Mouse (Mus musculus): ENCODE results near the gene Fosl2. TPM values are rescaled to one million over a fixed set of nuclear protein-coding genes. Genes with fewer than 3 reads are reported as not detected.
A peak's percentile ranks its signal among the peaks of the same experiment; 100 is the strongest.

The Fosl2 gene
- 0.55 and 0.61 TPM in 2 replicates for polyA plus RNA-seq (2015; fragmentation: Nextera tagmentation; extraction: Ambion mirVana)

GRCm38 (mm10) chr5:32135336-32136206 is at the start of gene Fosl2:
Gene Fosl2 (plus strand): TSS chr5:32135801.
- peaks cover 36% of the 10 kb centered on the region for H3K27me3 ChIP-seq

GRCm38 (mm10) chr5:32085971-32086370 is 49.6 kb upstream of the Fosl2 start:
- WGBS = 93% methylated on average over 2 of the region's 2 CpGs
- no peak overlapping the region for H3K4me3 ChIP-seq

More at GRCm38 (mm10) chr5:32135336-32136206, at the start of gene Fosl2:
- peak within 1 kb of the TSS; percentile 82 for H3K27ac ChIP-seq (replicated peaks)
- H3K36me3 ChIP-seq = no peaks in the 10 kb centered on the region
- ATAC-seq (ENCODE audit: low FRiP score, low read depth) = peak; percentile 90
- peak within 1 kb of the TSS; percentile 53 for H3K9ac ChIP-seq
- H3K4me1 ChIP-seq (replicated peaks) = peaks cover 31% of the 10 kb centered on the region
- no peaks in the 10 kb centered on the region for H3K9me3 ChIP-seq
- H3K4me3 ChIP-seq = peak within 1 kb of the TSS; percentile 56
- under 1% methylated on average over 76 of the region's 85 CpGs for WGBS
- peak within 1 kb of the TSS; percentile 81 for H3K4me2 ChIP-seq

GRCm38 (mm10) chr5:32086526-32087090 is 49.0 kb upstream of the Fosl2 start:
- no peaks in the 10 kb centered on the region for H3K36me3 ChIP-seq
- no peak overlapping the region for H3K4me3 ChIP-seq
- no peak overlapping the region for H3K4me2 ChIP-seq
- no peak overlapping the region for H3K27ac ChIP-seq (replicated peaks)
- no peaks in the 10 kb centered on the region for H3K4me1 ChIP-seq (replicated peaks)
- 85% methylated on average over 6 of the region's 6 CpGs for WGBS
- no peaks in the 10 kb centered on the region for H3K27me3 ChIP-seq
- H3K9ac ChIP-seq = no peak overlapping the region
- H3K9me3 ChIP-seq = no peaks in the 10 kb centered on the region
- ATAC-seq (ENCODE audit: low FRiP score, low read depth) = no peak

More at GRCm38 (mm10) chr5:32085971-32086370, 49.6 kb upstream of the Fosl2 start:
- H3K4me1 ChIP-seq (replicated peaks) = peaks cover 1% of the 10 kb centered on the region; the same call in 1 of the 2 replicates
- no peak overlapping the region for H3K27ac ChIP-seq (replicated peaks)
- no peaks in the 10 kb centered on the region for H3K9me3 ChIP-seq
- H3K9ac ChIP-seq = no peak overlapping the region
- no peaks in the 10 kb centered on the region for H3K36me3 ChIP-seq
- H3K27me3 ChIP-seq = no peaks in the 10 kb centered on the region
- no peak overlapping the region for H3K4me2 ChIP-seq
- no peak for ATAC-seq (ENCODE audit: low FRiP score, low read depth)

GRCm38 (mm10) chr5:32089481-32089880 is 46.1 kb upstream of the Fosl2 start:
- H3K4me2 ChIP-seq = no peak overlapping the region
- no peaks in the 10 kb centered on the region for H3K36me3 ChIP-seq
- no peak for ATAC-seq (ENCODE audit: low FRiP score, low read depth)
- H3K9ac ChIP-seq = no peak overlapping the region
- H3K27me3 ChIP-seq = no peaks in the 10 kb centered on the region
- H3K27ac ChIP-seq (replicated peaks) = no peak overlapping the region
- no peak overlapping the region for H3K4me3 ChIP-seq
- no peaks in the 10 kb centered on the region for H3K4me1 ChIP-seq (replicated peaks)
- 68% methylated on average over 5 of the region's 5 CpGs for WGBS
- no peaks in the 10 kb centered on the region for H3K9me3 ChIP-seq

- Histone ChIP-seq H3K4me1 (replicated peaks) (no peaks in the 10 kb centered on the region), H3K4me3 (no peak overlapping the region), H3K27me3 (no peaks in the 10 kb centered on the region), H3K4me2 (no peak overlapping the region), H3K9me3 (no peaks in the 10 kb centered on the region), H3K27ac (replicated peaks) (no peak overlapping the region), H3K9ac (no peak overlapping the region), H3K36me3 (no peaks in the 10 kb centered on the region)
- ATAC-seq (ENCODE audit: low FRiP score, low read depth) = no peak
These were observed 43.3 kb upstream of the Fosl2 start for GRCm38 (mm10) chr5:32092281-32092680.

- no peak for ATAC-seq (ENCODE audit: low FRiP score, low read depth)
- Histone ChIP-seq H3K27me3 (no peaks in the 10 kb centered on the region), H3K9ac (no peak overlapping the region), H3K27ac (replicated peaks) (no peak overlapping the region), H3K4me2 (no peak overlapping the region), H3K4me3 (no peak overlapping the region), H3K9me3 (no peaks in the 10 kb centered on the region), H3K36me3 (no peaks in the 10 kb centered on the region), H3K4me1 (replicated peaks) (peaks cover 11% of the 10 kb centered on the region)
- WGBS = 79% methylated on average over 3 of the region's 3 CpGs
These were observed 36.9 kb upstream of the Fosl2 start for GRCm38 (mm10) chr5:32098691-32099090.

GRCm38 (mm10) chr5:32102484-32102883 is 33.1 kb upstream of the Fosl2 start:
- no peak overlapping the region for H3K9ac ChIP-seq
- H3K27ac ChIP-seq (replicated peaks) = no peak overlapping the region
- WGBS = 34% methylated on average over 5 of the region's 5 CpGs
- no peaks in the 10 kb centered on the region for H3K9me3 ChIP-seq
- no peak overlapping the region for H3K4me3 ChIP-seq
- H3K36me3 ChIP-seq = no peaks in the 10 kb centered on the region
- peaks cover 11% of the 10 kb centered on the region for H3K4me1 ChIP-seq (replicated peaks)
- no peaks in the 10 kb centered on the region for H3K27me3 ChIP-seq
- H3K4me2 ChIP-seq = no peak overlapping the region
- peak; percentile 51; the same call in 1 of the 2 replicates for ATAC-seq (ENCODE audit: low FRiP score, low read depth)

- no peaks in the 10 kb centered on the region for H3K36me3 ChIP-seq
- no peak overlapping the region for H3K4me3 ChIP-seq
- H3K9me3 ChIP-seq = no peaks in the 10 kb centered on the region
- H3K27ac ChIP-seq (replicated peaks) = no peak overlapping the region
- 80% methylated on average over 6 of the region's 6 CpGs for WGBS
- H3K4me1 ChIP-seq (replicated peaks) = peaks cover 11% of the 10 kb centered on the region
- H3K4me2 ChIP-seq = no peak overlapping the region
- no peak for ATAC-seq (ENCODE audit: low FRiP score, low read depth)
- H3K9ac ChIP-seq = no peak overlapping the region
- H3K27me3 ChIP-seq = no peaks in the 10 kb centered on the region
These were observed 32.6 kb upstream of the Fosl2 start for GRCm38 (mm10) chr5:32102971-32103431.

- whole genome bisulfite sequencing = 97% methylated on average over 1 of the region's 1 CpGs
- Histone ChIP-seq H3K4me2 (no peak overlapping the region), H3K36me3 (no peaks in the 10 kb centered on the region), H3K27ac (replicated peaks) (no peak overlapping the region), H3K4me1 (replicated peaks) (peaks cover 11% of the 10 kb centered on the region), H3K4me3 (no peak overlapping the region), H3K9ac (no peak overlapping the region), H3K9me3 (no peaks in the 10 kb centered on the region), H3K27me3 (no peaks in the 10 kb centered on the region)
- ATAC-seq (ENCODE audit: low FRiP score, low read depth) = no peak
These were observed 32.1 kb upstream of the Fosl2 start for GRCm38 (mm10) chr5:32103545-32103944.

GRCm38 (mm10) chr5:32104119-32104990 is 31.2 kb upstream of the Fosl2 start:
- Histone ChIP-seq H3K27ac (replicated peaks) (no peak overlapping the region), H3K4me2 (no peak overlapping the region), H3K36me3 (no peaks in the 10 kb centered on the region), H3K27me3 (no peaks in the 10 kb centered on the region), H3K9ac (no peak overlapping the region), H3K4me3 (no peak overlapping the region), H3K4me1 (replicated peaks) (peaks cover 11% of the 10 kb centered on the region), H3K9me3 (no peaks in the 10 kb centered on the region)
- no peak for ATAC-seq (ENCODE audit: low FRiP score, low read depth)
- WGBS = 85% methylated on average over 12 of the region's 12 CpGs

- no peaks in the 10 kb centered on the region for H3K27me3 ChIP-seq
- no peak overlapping the region for H3K9ac ChIP-seq
- H3K4me1 ChIP-seq (replicated peaks) = peaks cover 11% of the 10 kb centered on the region
- no peak for ATAC-seq (ENCODE audit: low FRiP score, low read depth)
- WGBS = 87% methylated on average over 5 of the region's 5 CpGs
- H3K4me3 ChIP-seq = no peak overlapping the region
- no peak overlapping the region for H3K4me2 ChIP-seq
- no peaks in the 10 kb centered on the region for H3K9me3 ChIP-seq
- no peak overlapping the region for H3K27ac ChIP-seq (replicated peaks)
- no peaks in the 10 kb centered on the region for H3K36me3 ChIP-seq
These were observed 29.0 kb upstream of the Fosl2 start for GRCm38 (mm10) chr5:32106473-32107140.
